Mouse (Mus musculus) C2C12 (cell line): ENCODE data around the gene Prrt1.

Source experiments
- CEBPB ChIP-seq: IDR thresholded peaks from one replicate; pipeline ENCODE4 v1.6.1; 2011; ENCODE audit warnings: low read depth, mild to moderate bottlenecking, control low read depth, moderate library complexity
- CTCF ChIP-seq: IDR thresholded peaks from one replicate; pipeline ENCODE4 v1.5.1; 2011; ENCODE audit not compliant: control insufficient read depth, insufficient read depth, insufficient read length
- FOSL1 ChIP-seq: IDR thresholded peaks from one replicate; pipeline ENCODE4 v1.8.0; 2011; ENCODE audit warnings: mild to moderate bottlenecking, low read length; ENCODE audit not compliant: poor library complexity, insufficient read depth, severe bottlenecking
- MAX ChIP-seq: IDR thresholded peaks from one replicate; pipeline ENCODE4 v1.6.1; 2011; ENCODE audit warnings: mild to moderate bottlenecking, control low read depth
- MYOD1 ChIP-seq: IDR thresholded peaks from one replicate; pipeline ENCODE4 v1.6.1; 2011; ENCODE audit warnings: low read depth; ENCODE audit not compliant: control insufficient read depth, insufficient read length
- MYOG ChIP-seq: IDR thresholded peaks from one replicate; pipeline ENCODE4 v1.6.1; 2011; ENCODE audit not compliant: control insufficient read depth, insufficient read length; ENCODE audit errors: extremely low read depth
- USF1 ChIP-seq: IDR thresholded peaks from one replicate; pipeline ENCODE4 v1.6.1; 2011; ENCODE audit warnings: low read depth, mild to moderate bottlenecking, control low read depth, moderate library complexity

DNA sequence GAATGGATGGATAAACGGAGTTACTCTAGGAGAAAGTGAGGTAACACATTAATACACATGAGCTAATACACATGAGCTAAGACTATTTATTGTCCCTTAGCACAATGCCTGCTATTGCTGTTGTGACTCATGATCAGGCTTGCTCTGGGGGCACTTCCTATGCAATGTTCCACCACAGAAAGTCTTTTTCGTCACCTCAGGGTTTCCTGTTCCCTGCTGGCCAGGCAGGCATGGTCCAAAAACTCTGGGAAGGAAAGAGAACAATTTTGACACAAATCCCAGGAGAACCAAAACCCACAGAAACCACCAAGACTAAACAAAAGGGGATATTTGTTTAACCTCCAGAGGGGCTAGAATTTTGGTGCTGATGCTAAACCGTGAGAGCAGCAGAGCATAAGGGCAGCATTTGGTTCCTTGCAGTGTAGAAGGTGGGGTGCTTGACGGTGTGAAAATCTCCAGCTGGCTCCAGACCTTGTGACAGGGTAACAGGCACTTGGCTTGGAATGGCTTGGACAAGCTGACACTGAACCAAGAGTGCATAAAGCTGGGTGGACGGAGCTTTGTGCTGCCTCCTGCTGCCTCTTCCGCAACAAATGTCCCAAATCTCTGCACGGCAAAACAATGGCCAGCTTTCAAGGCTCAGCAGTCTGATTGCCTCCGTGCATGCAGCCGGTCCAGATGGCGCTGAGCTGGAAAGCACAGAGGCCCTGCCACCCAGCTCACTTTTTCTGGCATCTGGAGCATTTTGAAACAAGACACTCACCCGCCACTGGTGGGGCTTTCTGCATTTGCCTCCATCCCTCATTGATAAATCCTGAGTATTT lies 11.7 kb downstream of the Prrt1 start:
- TF ChIP-seq CTCF, result no peak
- no peak for TF ChIP-seq MYOG
- no peak for TF ChIP-seq CEBPB
- TF ChIP-seq USF1, result no peak
- TF ChIP-seq MAX, result no peak
- no peak for TF ChIP-seq MYOD1
- TF ChIP-seq FOSL1, result no peak
